Mouse (Mus musculus): Measurements from ENCODE around the gene Srgap2. TPM values are rescaled to one million over a fixed set of nuclear protein-coding genes. Genes with fewer than 3 reads are reported as not detected.
A peak's percentile ranks its signal among the peaks of the same experiment; 100 is the strongest.

Gene Srgap2
- polyA plus RNA-seq, 1 experiment from 2014 or later, result 14.6 TPM

GRCm38 (mm10) chr1:131293922-131294250 is 233.3 kb downstream of the Srgap2 start:
- DNase-seq (ENCODE audit: low spot score) (no peak), ATAC-seq (replicated peaks; ENCODE audit: insufficient number of reproducible peaks, low FRiP score, low TSS enrichment, low read depth) (no peak)
- Histone ChIP-seq H3K4me3 (ENCODE audit: low read depth, low read length) (no peak overlapping the region), H3K9me3 (replicated peaks; ENCODE audit: control insufficient read depth, low read length) (no peaks in the 10 kb centered on the region), H3K27ac (replicated peaks; ENCODE audit: low read depth, low read length) (no peak overlapping the region), H3K9ac (replicated peaks; ENCODE audit: low read length) (no peak overlapping the region), H3K4me1 (ENCODE audit: control insufficient read depth, insufficient read depth, low read length) (no peaks in the 10 kb centered on the region), H3K36me3 (replicated peaks; ENCODE audit: control insufficient read depth, insufficient read depth, low read depth, low read length) (peaks cover 2% of the 10 kb centered on the region; the same call in 1 of the 2 replicates), H3K4me2 (ENCODE audit: low read depth, low read length) (no peak overlapping the region), H3K27me3 (ENCODE audit: control insufficient read depth, insufficient read depth, low read length) (no peaks in the 10 kb centered on the region)
- 95% methylated on average over 2 of the region's 2 CpGs for WGBS

GRCm38 (mm10) chr1:131293221-131293921 is 233.8 kb downstream of the Srgap2 start:
- H3K27me3 ChIP-seq (ENCODE audit: control insufficient read depth, insufficient read depth, low read length), result no peaks in the 10 kb centered on the region
- DNase-seq (ENCODE audit: low spot score) (no peak), ATAC-seq (replicated peaks; ENCODE audit: insufficient number of reproducible peaks, low FRiP score, low TSS enrichment, low read depth) (no peak)
- H3K9ac ChIP-seq (replicated peaks; ENCODE audit: low read length), result no peak overlapping the region
- no peaks in the 10 kb centered on the region for H3K9me3 ChIP-seq (replicated peaks; ENCODE audit: control insufficient read depth, low read length)
- 89% methylated on average over 4 of the region's 4 CpGs for WGBS
- peaks cover 2% of the 10 kb centered on the region; the same call in 1 of the 2 replicates for H3K36me3 ChIP-seq (replicated peaks; ENCODE audit: control insufficient read depth, insufficient read depth, low read depth, low read length)
- no peaks in the 10 kb centered on the region for H3K4me1 ChIP-seq (ENCODE audit: control insufficient read depth, insufficient read depth, low read length)
- H3K4me2 ChIP-seq (ENCODE audit: low read depth, low read length), result no peak overlapping the region
- H3K4me3 ChIP-seq (ENCODE audit: low read depth, low read length), result no peak overlapping the region
- no peak overlapping the region for H3K27ac ChIP-seq (replicated peaks; ENCODE audit: low read depth, low read length)

DNA sequence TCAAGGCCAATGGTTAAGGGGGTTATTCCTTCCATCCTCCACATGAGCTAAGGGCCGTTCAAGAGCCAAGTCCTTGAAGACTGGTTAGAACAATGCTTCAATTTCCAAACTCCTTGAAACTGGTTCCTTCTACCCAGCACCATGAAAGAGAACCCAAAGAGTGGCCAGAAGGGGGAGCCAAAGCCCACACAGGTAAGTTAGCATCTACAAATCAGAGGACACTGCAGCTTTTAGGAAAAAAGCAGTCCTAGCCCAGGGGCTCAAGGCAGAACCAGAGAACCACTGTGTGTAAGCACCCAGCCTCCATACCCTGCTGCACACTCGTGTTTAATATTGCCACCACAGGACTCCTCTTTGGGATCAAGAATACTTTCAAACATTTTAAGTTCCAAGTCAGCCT is 236.5 kb downstream of the Srgap2 start:
- Histone ChIP-seq H3K27me3 (ENCODE audit: control insufficient read depth, insufficient read depth, low read length) (no peaks in the 10 kb centered on the region), H3K9ac (replicated peaks; ENCODE audit: low read length) (no peak overlapping the region), H3K4me2 (ENCODE audit: low read depth, low read length) (no peak overlapping the region), H3K9me3 (replicated peaks; ENCODE audit: control insufficient read depth, low read length) (no peaks in the 10 kb centered on the region), H3K36me3 (replicated peaks; ENCODE audit: control insufficient read depth, insufficient read depth, low read depth, low read length) (peaks cover 2% of the 10 kb centered on the region; the same call in 1 of the 2 replicates), H3K4me3 (ENCODE audit: low read depth, low read length) (no peak overlapping the region), H3K27ac (replicated peaks; ENCODE audit: low read depth, low read length) (no peak overlapping the region), H3K4me1 (ENCODE audit: control insufficient read depth, insufficient read depth, low read length) (no peaks in the 10 kb centered on the region)
- ATAC-seq (replicated peaks; ENCODE audit: insufficient number of reproducible peaks, low FRiP score, low TSS enrichment, low read depth) (no peak), DNase-seq (ENCODE audit: low spot score) (peak; percentile 75)
- WGBS, result 48% methylated on average over 2 of the region's 2 CpGs

DNA sequence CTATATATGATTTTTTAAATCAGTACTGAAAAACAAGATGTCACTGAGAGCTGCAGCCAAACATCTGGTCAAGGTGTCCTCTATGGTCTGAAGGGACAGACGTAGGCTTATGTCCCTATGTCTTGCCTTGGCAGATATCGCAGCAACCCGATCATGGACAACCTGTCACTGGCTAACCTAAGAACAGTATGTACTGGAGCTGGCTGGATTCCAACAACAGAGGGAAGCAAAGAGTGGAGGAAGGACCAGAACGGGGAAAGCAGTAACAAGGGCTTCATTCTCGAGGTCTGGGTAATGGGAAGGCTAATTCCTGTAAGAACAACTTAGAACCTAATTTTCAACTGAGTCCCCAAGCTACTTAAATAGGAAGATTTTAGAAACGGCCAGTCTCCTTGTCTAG is 238.2 kb downstream of the Srgap2 start:
- Histone ChIP-seq H3K36me3 (replicated peaks; ENCODE audit: control insufficient read depth, insufficient read depth, low read depth, low read length) (peaks cover 2% of the 10 kb centered on the region; the same call in 1 of the 2 replicates), H3K4me1 (ENCODE audit: control insufficient read depth, insufficient read depth, low read length) (no peaks in the 10 kb centered on the region), H3K9me3 (replicated peaks; ENCODE audit: control insufficient read depth, low read length) (no peaks in the 10 kb centered on the region), H3K27ac (replicated peaks; ENCODE audit: low read depth, low read length) (no peak overlapping the region), H3K9ac (replicated peaks; ENCODE audit: low read length) (no peak overlapping the region), H3K27me3 (ENCODE audit: control insufficient read depth, insufficient read depth, low read length) (no peaks in the 10 kb centered on the region), H3K4me3 (ENCODE audit: low read depth, low read length) (no peak overlapping the region), H3K4me2 (ENCODE audit: low read depth, low read length) (no peak overlapping the region)
- 89% methylated on average over 6 of the region's 6 CpGs for WGBS
- DNase-seq (ENCODE audit: low spot score), result no peak
- ATAC-seq (replicated peaks; ENCODE audit: insufficient number of reproducible peaks, low FRiP score, low TSS enrichment, low read depth), result no peak

DNA sequence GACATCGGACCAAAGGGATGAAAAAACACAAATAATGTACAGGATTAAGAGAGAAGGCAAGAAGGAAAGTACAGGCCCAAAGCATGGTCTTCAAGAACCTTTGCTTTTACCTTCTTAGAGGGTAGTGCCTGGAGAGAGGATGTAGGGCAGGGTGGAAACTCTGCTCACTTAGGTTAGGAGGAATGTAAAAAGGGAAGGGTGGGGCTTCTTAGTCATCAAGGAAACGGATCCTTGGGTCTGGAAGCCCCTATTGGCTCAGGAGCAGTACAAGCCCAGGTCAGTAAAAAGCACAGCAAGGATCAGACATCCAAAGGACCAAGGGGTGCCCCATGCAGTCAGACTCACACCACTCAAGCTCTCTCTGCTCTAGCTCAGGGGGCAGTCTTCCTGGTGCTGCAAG is 239.9 kb downstream of the Srgap2 start:
- Histone ChIP-seq H3K9ac (replicated peaks; ENCODE audit: low read length) (no peak overlapping the region), H3K27me3 (ENCODE audit: control insufficient read depth, insufficient read depth, low read length) (no peaks in the 10 kb centered on the region), H3K4me2 (ENCODE audit: low read depth, low read length) (no peak overlapping the region), H3K4me1 (ENCODE audit: control insufficient read depth, insufficient read depth, low read length) (no peaks in the 10 kb centered on the region), H3K9me3 (replicated peaks; ENCODE audit: control insufficient read depth, low read length) (no peaks in the 10 kb centered on the region), H3K36me3 (replicated peaks; ENCODE audit: control insufficient read depth, insufficient read depth, low read depth, low read length) (peaks cover 2% of the 10 kb centered on the region; the same call in 1 of the 2 replicates), H3K27ac (replicated peaks; ENCODE audit: low read depth, low read length) (no peak overlapping the region), H3K4me3 (ENCODE audit: low read depth, low read length) (no peak overlapping the region)
- DNase-seq (ENCODE audit: low spot score), result no peak
- 80% methylated on average over 2 of the region's 2 CpGs for WGBS
- ATAC-seq (replicated peaks; ENCODE audit: insufficient number of reproducible peaks, low FRiP score, low TSS enrichment, low read depth), result no peak

DNA sequence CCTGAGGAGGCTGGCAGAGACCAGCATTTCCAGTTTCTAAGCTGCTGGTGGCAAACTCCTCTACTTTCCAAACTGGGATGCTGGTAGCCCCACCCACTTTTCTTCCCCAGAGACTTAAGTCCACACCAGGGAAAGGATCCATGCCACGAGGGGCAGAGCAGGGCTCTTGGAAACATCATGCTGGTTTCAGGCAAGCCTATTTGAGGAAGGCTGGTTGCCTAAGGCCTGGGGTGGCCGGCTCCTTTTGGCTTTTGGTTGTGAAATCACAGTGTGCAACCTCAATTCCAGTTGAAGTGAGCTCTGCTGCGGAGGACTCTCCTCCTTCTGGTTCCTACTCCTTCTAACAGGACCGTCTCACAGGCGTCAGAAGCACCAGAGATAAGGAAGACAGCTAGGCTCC is 240.3 kb downstream of the Srgap2 start:
- no peak for DNase-seq (ENCODE audit: low spot score)
- Histone ChIP-seq H3K4me3 (ENCODE audit: low read depth, low read length) (no peak overlapping the region), H3K9ac (replicated peaks; ENCODE audit: low read length) (no peak overlapping the region), H3K9me3 (replicated peaks; ENCODE audit: control insufficient read depth, low read length) (no peaks in the 10 kb centered on the region), H3K27me3 (ENCODE audit: control insufficient read depth, insufficient read depth, low read length) (no peaks in the 10 kb centered on the region), H3K36me3 (replicated peaks; ENCODE audit: control insufficient read depth, insufficient read depth, low read depth, low read length) (no peaks in the 10 kb centered on the region; the same call in 1 of the 2 replicates), H3K4me1 (ENCODE audit: control insufficient read depth, insufficient read depth, low read length) (no peaks in the 10 kb centered on the region), H3K27ac (replicated peaks; ENCODE audit: low read depth, low read length) (no peak overlapping the region), H3K4me2 (ENCODE audit: low read depth, low read length) (no peak overlapping the region)
- no peak for ATAC-seq (replicated peaks; ENCODE audit: insufficient number of reproducible peaks, low FRiP score, low TSS enrichment, low read depth)
- 79% methylated on average over 5 of the region's 5 CpGs for whole genome bisulfite sequencing

DNA sequence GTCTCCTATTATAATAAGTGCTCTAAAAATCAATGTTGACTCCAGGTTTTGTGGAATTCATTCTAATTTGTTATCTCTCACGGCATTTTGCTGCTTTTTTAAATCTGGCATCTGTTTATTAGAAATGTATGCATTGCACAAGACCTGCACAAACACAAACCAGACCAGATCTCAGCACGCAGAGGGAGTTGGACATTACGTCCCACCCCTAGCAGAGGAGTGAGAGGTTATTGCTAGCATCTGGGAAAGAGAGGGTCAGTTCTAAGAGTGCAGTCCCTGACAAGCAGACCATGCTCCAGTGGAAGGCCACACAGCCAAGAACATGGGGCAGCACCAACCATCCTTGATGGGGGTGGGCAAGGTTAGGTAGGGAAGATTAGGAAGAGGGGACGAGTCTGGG is 242.5 kb downstream of the Srgap2 start:
- no peaks in the 10 kb centered on the region for H3K9me3 ChIP-seq (replicated peaks; ENCODE audit: control insufficient read depth, low read length)
- H3K27ac ChIP-seq (replicated peaks; ENCODE audit: low read depth, low read length), result no peak overlapping the region
- WGBS, result 85% methylated on average over 4 of the region's 4 CpGs
- no peaks in the 10 kb centered on the region; the same call in 1 of the 2 replicates for H3K36me3 ChIP-seq (replicated peaks; ENCODE audit: control insufficient read depth, insufficient read depth, low read depth, low read length)
- no peaks in the 10 kb centered on the region for H3K27me3 ChIP-seq (ENCODE audit: control insufficient read depth, insufficient read depth, low read length)
- no peak for DNase-seq (ENCODE audit: low spot score)
- ATAC-seq (replicated peaks; ENCODE audit: insufficient number of reproducible peaks, low FRiP score, low TSS enrichment, low read depth), result no peak
- no peak overlapping the region for H3K9ac ChIP-seq (replicated peaks; ENCODE audit: low read length)
- no peak overlapping the region for H3K4me2 ChIP-seq (ENCODE audit: low read depth, low read length)
- no peak overlapping the region for H3K4me3 ChIP-seq (ENCODE audit: low read depth, low read length)
- no peaks in the 10 kb centered on the region for H3K4me1 ChIP-seq (ENCODE audit: control insufficient read depth, insufficient read depth, low read length)

GRCm38 (mm10) chr1:131284167-131284566 is 243.0 kb downstream of the Srgap2 start:
- H3K27ac ChIP-seq (replicated peaks; ENCODE audit: low read depth, low read length), result no peak overlapping the region
- no peaks in the 10 kb centered on the region for H3K9me3 ChIP-seq (replicated peaks; ENCODE audit: control insufficient read depth, low read length)
- no peaks in the 10 kb centered on the region for H3K27me3 ChIP-seq (ENCODE audit: control insufficient read depth, insufficient read depth, low read length)
- H3K36me3 ChIP-seq (replicated peaks; ENCODE audit: control insufficient read depth, insufficient read depth, low read depth, low read length), result no peaks in the 10 kb centered on the region; the same call in 1 of the 2 replicates
- DNase-seq (ENCODE audit: low spot score), result no peak
- 97% methylated on average over 1 of the region's 1 CpGs for WGBS
- H3K4me2 ChIP-seq (ENCODE audit: low read depth, low read length), result no peak overlapping the region
- no peaks in the 10 kb centered on the region for H3K4me1 ChIP-seq (ENCODE audit: control insufficient read depth, insufficient read depth, low read length)
- no peak for ATAC-seq (replicated peaks; ENCODE audit: insufficient number of reproducible peaks, low FRiP score, low TSS enrichment, low read depth)
- H3K9ac ChIP-seq (replicated peaks; ENCODE audit: low read length), result no peak overlapping the region
- H3K4me3 ChIP-seq (ENCODE audit: low read depth, low read length), result no peak overlapping the region

Data from embryonic facial prominence, embryonic 11.5 days (tissue).